Mouse (Mus musculus) bone marrow macrophage, adult 2 months (primary cell): ENCODE measurements at regions not wholly inside any gene's neighbourhood (a gene's known extent, or its start where the extent isn't known, plus 50 kb on each side); places are given as distances from the start of the nearest gene placed in this dataset.

Experiments used
- H3K27ac ChIP-seq: 2 replicates; pipeline ENCODE4 v1.5.1; 2012; ENCODE audit warnings: low read depth, low read length; ENCODE audit not compliant: insufficient read depth
- H3K4me1 ChIP-seq: 2 replicates; pipeline ENCODE4 v1.6.1; 2012; ENCODE audit warnings: low read length; ENCODE audit not compliant: control insufficient read depth, insufficient read depth
- H3K4me3 ChIP-seq: 2 replicates; pipeline ENCODE4 v1.5.1; 2012; ENCODE audit warnings: mild to moderate bottlenecking, low read length, moderate library complexity; ENCODE audit not compliant: insufficient read depth
- CTCF ChIP-seq: IDR thresholded peaks from 2 replicates; pipeline ENCODE4 v1.5.1; 2012; ENCODE audit warnings: low read depth, mild to moderate bottlenecking, low read length, moderate library complexity
- POLR2A ChIP-seq: IDR thresholded peaks from 2 replicates; pipeline ENCODE4 v1.6.1; 2012; ENCODE audit warnings: mild to moderate bottlenecking, low read depth, low read length, borderline replicate concordance

GRCm38 (mm10) chr12:118438882-118439281 lies 137.6 kb upstream of the Sp4 start:
- TF ChIP-seq CTCF: no peak
- no peak for TF ChIP-seq POLR2A
- Histone ChIP-seq H3K4me3 (no peak overlapping the region), H3K27ac (no peak overlapping the region), H3K4me1 (no peaks in the 10 kb centered on the region)

GRCm38 (mm10) chr12:118432703-118433102 lies 131.5 kb upstream of the Sp4 start:
- Histone ChIP-seq H3K4me1 (no peaks in the 10 kb centered on the region), H3K4me3 (no peak overlapping the region), H3K27ac (no peak overlapping the region)
- TF ChIP-seq POLR2A (no peak), CTCF (no peak)

GRCm38 (mm10) chr12:118428384-118428783 lies 127.1 kb upstream of the Sp4 start:
- TF ChIP-seq CTCF: no peak
- TF ChIP-seq POLR2A: no peak
- H3K4me3 ChIP-seq: no peak overlapping the region
- no peak overlapping the region for H3K27ac ChIP-seq
- H3K4me1 ChIP-seq: no peaks in the 10 kb centered on the region

DNA sequence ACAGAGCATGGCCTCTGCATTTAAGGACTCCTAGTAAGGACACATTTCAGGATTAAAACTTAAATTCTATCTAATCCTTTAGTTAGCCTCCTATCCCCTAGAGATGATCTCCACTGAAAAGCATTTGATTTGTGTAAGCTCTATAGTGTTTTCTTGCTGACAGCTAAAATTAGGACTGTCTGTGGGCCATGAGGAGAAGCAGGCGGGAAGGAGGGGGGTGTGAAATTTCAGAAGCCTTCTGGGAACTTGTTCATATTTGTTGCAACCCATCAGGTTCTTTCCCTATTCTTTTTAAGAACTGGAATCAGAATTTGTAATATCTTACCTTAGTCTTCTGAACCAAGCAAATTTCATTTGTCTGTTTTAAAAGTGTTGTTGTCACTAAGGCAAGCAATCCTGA lies 114.7 kb upstream of the Sp4 start:
- H3K4me3 ChIP-seq: no peak overlapping the region
- H3K27ac ChIP-seq: no peak overlapping the region
- TF ChIP-seq CTCF: no peak
- no peak for TF ChIP-seq POLR2A

DNA sequence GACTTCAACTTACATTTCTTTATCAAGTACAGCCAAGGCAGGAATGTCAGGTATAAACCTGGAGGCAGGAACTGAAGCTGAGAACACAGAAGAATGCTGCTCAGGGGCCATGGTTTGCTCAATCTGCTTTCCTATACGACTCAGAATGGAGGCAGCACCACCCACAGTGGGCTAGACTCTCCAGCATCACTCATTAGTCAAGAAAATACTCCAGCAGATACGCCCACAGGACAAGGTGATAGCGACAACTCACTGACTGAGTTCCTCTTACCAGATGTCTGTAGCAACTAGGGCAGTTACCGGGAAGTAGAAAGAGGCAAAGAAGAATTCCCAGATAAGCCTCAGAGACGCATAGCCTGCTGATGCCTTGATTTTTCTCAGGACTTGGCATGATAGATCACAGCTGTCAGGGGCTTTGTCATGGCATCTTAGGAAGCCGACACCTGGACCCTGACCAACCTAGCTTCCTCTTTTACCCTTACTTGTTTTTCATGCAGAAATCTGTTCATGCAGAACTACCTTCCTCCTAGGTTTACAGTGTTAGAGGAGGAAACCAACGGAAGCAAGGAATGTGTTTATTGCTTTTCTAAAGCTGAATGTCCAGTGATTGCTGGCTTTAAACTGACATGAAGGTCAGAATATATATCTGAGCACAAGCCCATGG lies 110.7 kb upstream of the Sp4 start:
- Histone ChIP-seq H3K27ac (no peak overlapping the region), H3K4me1 (no peaks in the 10 kb centered on the region), H3K4me3 (no peak overlapping the region)
- TF ChIP-seq POLR2A (no peak), CTCF (no peak)

More for the DNA sequence above, 114.7 kb upstream of the Sp4 start:
- no peaks in the 10 kb centered on the region for H3K4me1 ChIP-seq

DNA sequence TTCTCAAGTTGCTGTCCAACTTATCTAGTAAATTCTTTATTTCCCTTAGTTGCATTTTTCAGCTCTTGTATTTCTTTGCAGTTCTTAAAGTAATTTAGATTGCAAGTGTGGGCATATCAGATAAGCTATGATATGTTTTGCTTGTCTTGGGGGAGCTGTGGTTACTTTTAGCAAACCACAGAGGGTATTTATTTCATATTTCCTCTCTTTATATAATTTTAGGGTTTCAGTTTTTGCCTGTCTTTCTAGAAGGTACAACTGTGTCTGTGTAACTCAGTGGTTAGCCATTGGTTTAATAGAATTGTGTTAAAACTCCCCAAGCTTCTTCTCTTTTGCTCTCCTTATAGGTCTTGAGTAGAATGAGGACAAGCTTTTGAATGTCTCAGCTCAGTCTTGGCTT lies 109.7 kb upstream of the Sp4 start:
- no peaks in the 10 kb centered on the region for H3K4me1 ChIP-seq
- TF ChIP-seq CTCF: no peak
- TF ChIP-seq POLR2A: no peak
- H3K27ac ChIP-seq: no peak overlapping the region
- H3K4me3 ChIP-seq: no peak overlapping the region

GRCm38 (mm10) chr12:118405135-118405534 lies 103.9 kb upstream of the Sp4 start:
- Histone ChIP-seq H3K27ac (no peak overlapping the region), H3K4me3 (no peak overlapping the region), H3K4me1 (no peaks in the 10 kb centered on the region)
- TF ChIP-seq CTCF (no peak), POLR2A (no peak)

DNA sequence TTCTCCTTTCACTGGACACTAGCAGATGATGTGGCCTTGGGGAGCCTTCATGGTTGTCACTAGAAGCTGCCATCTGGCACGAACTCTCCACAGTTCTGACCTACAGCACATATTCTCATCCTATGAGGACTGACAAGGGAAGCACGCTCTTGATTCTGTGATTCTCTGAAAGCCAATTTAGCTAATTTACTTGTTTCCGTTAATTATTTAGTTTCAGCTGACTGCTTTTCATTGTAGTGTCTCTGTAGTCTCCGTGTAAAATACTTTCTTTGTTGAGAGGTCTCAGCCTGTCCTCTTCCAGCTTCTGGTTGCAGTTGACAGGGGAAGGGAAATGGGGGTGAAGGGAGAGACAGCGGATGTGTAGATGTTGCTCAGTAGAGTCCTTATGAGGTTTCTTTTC lies 102.9 kb upstream of the Sp4 start:
- Histone ChIP-seq H3K27ac (no peak overlapping the region), H3K4me3 (no peak overlapping the region), H3K4me1 (no peaks in the 10 kb centered on the region)
- TF ChIP-seq CTCF (no peak), POLR2A (no peak)

DNA sequence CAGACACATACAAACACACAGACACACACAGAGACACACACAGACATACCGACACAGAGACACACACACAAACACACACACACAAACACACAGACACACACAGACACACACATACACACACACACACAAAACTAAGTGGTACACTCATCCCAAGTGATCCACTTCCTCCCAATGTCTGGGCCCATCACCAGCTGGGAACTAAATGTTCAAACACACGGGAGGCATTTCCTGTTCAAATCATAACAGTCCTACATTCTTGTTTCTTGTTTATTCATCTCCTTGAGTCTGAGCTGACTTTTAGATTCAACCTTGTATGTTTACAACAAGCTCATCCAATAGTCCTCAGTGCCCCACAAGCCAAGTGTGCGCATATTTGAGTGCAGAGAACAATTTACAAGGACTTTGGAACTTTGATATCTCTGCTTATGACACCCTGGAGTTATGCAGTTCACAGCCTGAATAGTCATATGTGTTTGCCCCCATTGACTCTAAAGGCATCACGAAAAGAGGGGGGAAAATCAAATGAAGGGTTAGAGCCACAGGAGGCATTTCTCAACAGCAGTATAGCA lies 102.4 kb upstream of the Sp4 start:
- no peaks in the 10 kb centered on the region for H3K4me1 ChIP-seq
- no peak for TF ChIP-seq CTCF
- TF ChIP-seq POLR2A: no peak
- H3K4me3 ChIP-seq: no peak overlapping the region
- no peak overlapping the region for H3K27ac ChIP-seq

- H3K4me3 ChIP-seq: no peak overlapping the region
- H3K27ac ChIP-seq: no peak overlapping the region
- H3K4me1 ChIP-seq: no peaks in the 10 kb centered on the region
- TF ChIP-seq POLR2A: no peak
- TF ChIP-seq CTCF: no peak
These were observed 100.1 kb upstream of the Sp4 start for GRCm38 (mm10) chr12:118401377-118401776.
